ENCODE assay signal across 8 mouse cellular contexts in the genomic region with DNA sequence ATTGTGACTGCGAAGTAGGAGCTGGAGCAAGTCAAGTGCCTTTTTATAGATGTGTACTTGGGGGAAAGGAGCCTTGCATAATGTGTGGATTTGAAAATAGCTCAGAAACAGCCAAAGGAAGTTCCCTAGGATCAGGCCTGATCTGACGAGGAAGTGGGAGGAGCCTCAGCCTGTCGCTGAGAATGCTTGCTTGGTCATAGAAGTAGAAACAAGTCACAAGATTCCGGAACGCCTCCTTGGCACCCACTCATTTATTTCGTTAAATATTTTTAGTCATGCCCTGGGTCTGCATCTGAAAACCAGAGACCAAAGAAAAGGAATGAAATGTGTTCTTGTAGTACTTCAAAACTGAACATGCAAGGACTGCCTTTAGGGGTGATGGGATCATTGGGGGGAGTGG. TPM values are rescaled to one million over a fixed set of nuclear protein-coding genes. Genes with fewer than 3 reads are reported as not detected.
DNase-seq lines count a peak whose midpoint lies in the region.

No protein-coding gene starts in this region.

- no peaks in the 10 kb centered on the region for H3K9me3 ChIP-seq in forebrain, embryonic 10.5 days

- H3K4me1 ChIP-seq in forebrain, embryonic 10.5 days = peaks cover 73% of the 10 kb centered on the region

- peaks cover 12% of the 10 kb centered on the region; the same call in 1 of the 2 replicates for H3K27me3 ChIP-seq in forebrain, embryonic 10.5 days (ENCODE audit: poor library complexity, severe bottlenecking)

- peaks cover 54% of the 10 kb centered on the region for H3K36me3 ChIP-seq in forebrain, embryonic 10.5 days (replicated peaks)

- DNase-seq in cerebellum, adult 18-20 months = peak; percentile 41 to 42
- DNase-seq in cerebellum, postnatal 36 days = no peak
- peak; percentile 93 for DNase-seq in adipocyte (ENCODE audit: low spot score)
- no peak for DNase-seq in forebrain, embryonic 10.5 days (ENCODE audit: extremely low spot score, low spot score)
- DNase-seq in heart, postnatal 10 days = peak; percentile 73 to 77
- peak; percentile 92 to 95 for DNase-seq in kidney, postnatal 25 days
- DNase-seq in lung, postnatal 14 days = peak; percentile 71
- peak; percentile 43 to 49 for DNase-seq in spleen, adult 18-20 months

- intact Hi-C loops in heart, postnatal 10 days (cut with DNase I) = loop anchor here (1.0 kb wide), 1 partner anchor 9 kb away; a partner anchor contains a TSS

- 56% methylated on average over 6 of the region's 6 CpGs for WGBS in forebrain, embryonic 10.5 days

- peak overlapping the region; percentile 94 for H3K27ac ChIP-seq in forebrain, embryonic 10.5 days

- H3K4me3 ChIP-seq in forebrain, embryonic 10.5 days = peak overlapping the region; percentile 72

RNA-seq across cellular contexts. Expression of a gene that starts 8.3 kb away (rescaled TPM):
- 4.7 and 4.9 TPM in 2 replicates for polyA plus RNA-seq in forebrain, embryonic 10.5 days (2016; fragmentation: Nextera tagmentation; extraction: Ambion mirVana)
- total RNA-seq in heart, postnatal 10 days (2021) = 10 to 100 TPM; 12.1 to 14.6 TPM

RNA-seq across cellular contexts. Expression of a gene that starts 57.9 kb away (rescaled TPM):
- 6.5 and 6.8 TPM in 2 replicates for polyA plus RNA-seq in forebrain, embryonic 10.5 days (2016; fragmentation: Nextera tagmentation; extraction: Ambion mirVana)
- total RNA-seq in heart, postnatal 10 days (2021) = 10 to 100 TPM; 12.2 to 12.9 TPM

RNA-seq across cellular contexts. Expression of a gene that starts 58.9 kb away (rescaled TPM):
- polyA plus RNA-seq in forebrain, embryonic 10.5 days (2016; fragmentation: Nextera tagmentation; extraction: Ambion mirVana) = 63.0 and 66.1 TPM in 2 replicates
- 10 to 100 TPM; 17.1 to 20.1 TPM for total RNA-seq in heart, postnatal 10 days (2021)

Comparison
In these comparisons a context has a peak if more than half of its experiments do, and no peak if none do; other contexts are left out.
1. DNase-seq: peak in cerebellum, adult 18-20 months (2 of 2), adipocyte (single experiment), heart, postnatal 10 days (2 of 2), kidney, postnatal 25 days (2 of 2), lung, postnatal 14 days (single experiment) and spleen, adult 18-20 months (2 of 2); none in cerebellum, postnatal 36 days (0 of 2) and forebrain, embryonic 10.5 days (single experiment).